Mouse (Mus musculus) adrenal gland, postnatal 14 days (tissue): ENCODE results near the gene Apol6. TPM values are rescaled to one million over a fixed set of nuclear protein-coding genes. Genes with fewer than 3 reads are reported as not detected.

Experiments
- DNase-seq: peaks from one replicate; pipeline ENCODE4 v3.0.0; 2021; ENCODE audit warnings: mixed read lengths
- long read RNA-seq, 2 experiments: library from polyadenylated mRNA; stranded (forward); transcript quantifications; one replicate each; pipeline ENCODE4 v2.0.0; 2021
- total RNA-seq: library from RNA; stranded (reverse); gene quantifications from 2 replicates; pipeline ENCODE4 v1.2.3, GENCODE M21; 2021

Gene Apol6
- 24.3 and 26.2 TPM in 2 replicates for total RNA-seq
- long read RNA-seq, experiment 1, partial matches to known transcripts, result 0 of 5 reads
- long read RNA-seq, experiment 1, other reads (novel, unspliced or antisense), result 4 of 5 reads
- long read RNA-seq, experiment 2, partial matches to known transcripts, result 5 of 19 reads
- long read RNA-seq, experiment 2, other reads (novel, unspliced or antisense), result 13 of 19 reads

DNA sequence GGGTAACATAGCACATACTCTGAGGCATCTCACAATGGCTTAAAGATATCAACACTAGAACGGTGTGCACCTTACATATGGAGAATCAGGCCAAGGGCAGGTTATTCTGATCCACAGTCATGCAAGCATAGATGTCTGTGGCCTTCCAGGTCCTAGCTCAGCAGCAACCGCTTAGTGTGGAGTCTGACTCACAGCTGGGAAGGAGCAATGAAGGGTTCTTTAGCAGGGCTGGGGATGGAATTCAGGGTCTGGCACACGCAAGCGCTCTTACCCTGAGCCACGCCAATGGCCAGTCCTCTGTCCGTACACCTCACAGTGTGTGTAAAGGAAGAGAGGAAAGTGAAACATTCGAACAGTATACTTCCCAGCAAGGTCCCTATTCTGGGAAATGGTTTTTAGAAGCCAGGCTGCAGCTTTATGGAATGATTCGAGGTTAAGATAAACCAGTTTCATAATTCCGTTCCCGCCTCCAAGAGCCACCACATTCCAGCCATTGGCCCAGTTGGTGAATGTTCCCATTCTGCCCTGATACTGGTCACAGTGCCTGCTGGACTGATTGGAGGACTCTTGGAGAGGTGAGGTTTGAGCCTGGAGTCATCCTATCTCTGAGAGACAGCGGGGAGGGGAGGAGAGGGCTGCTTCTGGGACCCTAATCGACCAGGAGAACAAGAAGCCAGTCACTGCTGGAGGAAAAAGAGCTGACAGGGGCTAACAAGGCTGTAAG, at the start of gene Apol6:
Apol6 (plus strand) TSS at position 133 of the 724 bp plus-strand sequence.
- DNase-seq, result peak; percentile 47

DNA sequence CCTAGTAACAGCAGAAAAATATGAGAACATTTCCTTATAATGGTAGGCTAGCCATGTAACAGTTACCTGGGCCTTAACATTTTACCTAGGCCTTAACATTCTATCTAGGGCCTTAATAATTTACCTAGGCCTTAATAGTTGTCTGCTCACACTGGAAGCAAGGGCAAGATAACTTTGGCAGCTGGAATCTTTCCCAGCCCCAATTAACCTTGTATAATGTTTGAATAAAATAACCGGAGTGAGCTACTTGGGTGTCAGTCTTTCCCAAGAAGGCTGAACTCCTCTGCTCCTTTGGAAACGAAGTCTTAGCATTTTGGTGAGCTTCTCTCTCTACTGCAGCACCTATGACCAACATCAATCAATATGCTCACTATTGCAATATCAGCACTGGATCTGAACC, 46.5 kb upstream of the Apol6 start:
- DNase-seq, result no peak

DNA sequence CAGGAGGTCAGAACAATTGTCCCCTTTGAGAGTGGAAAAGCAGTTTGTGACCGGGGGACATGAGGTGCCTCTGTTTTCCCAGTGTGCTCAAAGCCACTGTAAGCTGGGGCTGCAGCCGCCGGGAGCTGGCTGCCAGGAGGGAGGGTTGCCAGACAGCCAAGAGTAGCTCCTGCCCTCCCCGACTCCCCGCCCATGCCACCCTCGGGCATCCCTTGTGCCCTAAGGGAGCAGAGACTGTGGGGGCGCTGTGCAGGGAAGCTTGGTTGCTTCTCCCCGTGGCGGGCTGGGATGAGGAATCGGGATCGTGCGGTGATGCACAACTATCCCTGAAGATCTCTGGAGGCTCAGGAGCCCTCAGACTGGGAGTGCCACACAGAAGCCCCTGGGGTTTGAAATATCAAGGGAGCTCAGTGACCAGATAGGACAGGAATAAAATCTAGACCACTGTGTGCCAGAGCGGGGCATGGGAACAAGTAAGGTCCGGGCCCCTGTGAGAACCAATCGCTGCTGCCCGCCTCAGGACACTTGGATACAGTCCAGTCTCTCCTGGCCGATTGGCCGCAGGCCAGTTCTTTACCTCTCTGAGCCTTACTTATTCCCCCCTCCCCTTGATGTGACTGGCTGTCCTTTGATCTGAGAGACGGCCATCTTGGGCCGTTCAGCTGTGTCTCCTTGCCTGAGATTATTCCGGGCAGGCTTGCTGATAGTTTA, 45.5 kb upstream of the Apol6 start:
- DNase-seq, result peak; percentile 77

DNA sequence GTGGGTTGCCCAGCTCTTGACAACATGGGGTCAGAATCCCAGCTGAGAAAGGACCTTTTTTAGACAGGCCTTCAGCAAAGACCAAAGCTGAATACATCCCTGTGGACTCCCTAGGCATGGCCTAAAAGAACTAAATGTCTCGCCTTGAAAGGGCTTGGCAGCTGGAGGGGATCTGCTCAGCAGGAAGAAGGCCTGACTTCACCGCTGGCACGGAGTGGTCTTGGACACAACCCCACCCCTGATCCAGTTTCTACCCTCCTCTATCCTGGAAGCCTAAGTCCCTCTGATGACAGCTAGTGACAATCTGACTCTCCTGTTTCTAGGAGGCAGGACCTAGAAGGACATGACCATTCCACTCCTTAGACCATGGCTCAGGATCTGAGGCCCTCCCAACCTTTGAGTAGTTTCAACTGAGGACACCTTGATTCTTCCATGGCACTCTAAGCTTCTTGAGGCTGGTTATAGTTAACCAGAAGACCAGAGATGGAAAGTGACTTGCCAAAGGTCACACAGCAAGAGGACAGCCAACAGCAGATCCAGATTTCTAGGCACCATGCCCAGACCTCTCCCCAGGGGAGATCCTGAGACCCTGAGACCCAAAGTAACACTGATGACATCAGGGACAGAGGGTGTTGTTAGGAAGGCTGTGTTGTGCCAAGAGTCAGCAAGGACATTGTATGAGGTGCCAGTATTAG, 41.2 kb upstream of the Apol6 start:
- DNase-seq, result peak; percentile 50

DNA sequence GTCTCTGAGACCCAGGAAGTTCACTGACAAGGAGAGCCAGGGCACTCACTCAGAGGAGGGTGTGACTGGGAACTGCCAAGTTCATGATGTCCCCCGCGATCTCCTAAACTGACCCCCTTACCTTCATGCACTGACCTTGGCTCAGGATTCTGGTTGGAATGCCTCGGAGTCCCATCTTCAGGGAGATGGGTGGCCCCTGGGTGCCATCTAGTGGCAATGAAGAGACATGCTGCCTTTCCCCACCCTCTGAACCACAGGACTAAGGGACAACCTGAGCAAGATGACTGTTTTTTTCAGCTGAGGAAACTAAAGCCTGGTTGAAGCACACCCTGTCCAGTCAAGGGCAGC, 40.7 kb upstream of the Apol6 start:
- DNase-seq, result peak; percentile 81

DNA sequence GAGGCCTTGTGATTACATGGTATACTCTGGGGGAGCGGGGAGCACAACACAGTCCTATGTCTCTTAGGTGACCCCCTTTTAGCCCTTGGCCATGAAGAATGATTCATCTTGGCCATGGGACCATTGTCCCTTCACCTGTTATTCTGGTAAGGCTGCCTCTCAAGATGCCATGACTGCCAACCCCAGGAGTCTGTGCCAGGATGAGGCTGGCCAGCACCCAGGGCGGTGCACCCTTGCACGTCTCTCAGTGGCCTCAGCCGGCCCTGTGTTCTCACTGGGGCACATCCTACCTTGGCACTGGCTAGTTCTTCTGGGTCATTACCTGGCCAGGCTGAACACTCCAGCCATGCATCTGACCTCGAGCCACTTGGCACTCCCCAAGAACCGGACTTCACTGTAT, 35.7 kb upstream of the Apol6 start:
- DNase-seq, result peak; percentile 71

DNA sequence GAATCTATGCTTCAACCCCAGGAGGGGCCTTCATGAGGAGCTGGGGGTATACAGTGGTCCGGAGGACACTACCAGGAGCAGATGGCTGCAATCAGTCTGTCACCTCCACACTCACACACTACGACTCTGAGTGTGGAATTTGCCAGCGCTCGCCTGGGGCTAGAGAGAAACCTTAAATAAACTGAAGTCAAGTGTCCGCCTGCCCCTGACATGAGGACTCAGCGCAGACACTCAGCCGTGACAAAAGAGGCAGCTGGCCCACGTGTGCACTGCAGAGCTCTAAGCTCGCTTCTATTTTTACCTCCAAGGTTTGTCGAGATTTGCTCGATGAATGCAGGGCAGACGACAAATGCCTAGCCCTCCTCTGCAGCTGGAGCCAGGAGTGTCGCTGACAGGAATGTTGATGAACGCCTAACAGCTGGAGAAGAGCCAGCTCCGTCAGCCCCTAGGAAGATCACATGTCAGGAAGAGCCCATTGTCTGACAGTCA, 30.7 kb upstream of the Apol6 start:
- DNase-seq, result peak; percentile 63

DNA sequence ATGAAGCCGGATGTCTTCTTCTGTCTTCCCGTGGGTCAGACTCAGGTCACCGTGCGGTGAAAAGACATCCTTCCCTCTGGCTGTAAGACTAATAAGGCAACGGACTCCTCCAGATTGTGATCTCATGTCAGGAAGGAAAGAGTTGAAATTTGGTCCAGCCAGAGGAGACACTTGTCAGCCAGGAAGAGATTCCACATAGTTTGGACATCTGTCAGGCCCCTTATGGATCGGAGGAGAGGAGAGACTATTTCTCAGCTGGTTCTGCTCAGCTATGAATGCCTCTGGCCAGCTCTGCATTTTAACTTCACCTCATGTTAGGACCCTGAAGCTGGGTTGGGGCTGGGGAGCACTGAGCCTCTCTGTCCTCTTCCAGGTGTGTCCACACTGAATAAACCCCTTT, 30.1 kb upstream of the Apol6 start:
- DNase-seq, result no peak

DNA sequence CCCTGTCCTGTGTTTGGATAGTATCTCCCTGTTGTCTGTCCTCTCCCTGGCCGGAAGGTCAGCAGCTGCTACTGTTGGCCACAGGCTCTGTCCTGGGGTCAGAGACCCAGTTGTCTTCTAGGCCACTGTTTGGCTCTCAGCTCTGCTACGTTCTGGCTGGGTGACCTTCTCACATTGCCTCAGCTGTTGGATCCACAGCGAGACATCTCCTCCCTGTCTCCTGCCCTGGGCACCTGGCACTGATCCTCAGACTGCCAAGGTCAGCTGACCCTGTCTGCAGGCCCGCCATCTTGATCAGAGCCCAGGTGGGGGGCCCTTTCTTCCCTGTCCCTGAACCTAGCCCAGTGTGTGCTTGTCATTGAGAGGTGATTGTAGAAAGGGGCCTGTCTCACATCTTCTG, 29.5 kb upstream of the Apol6 start:
- DNase-seq, result peak; percentile 29

DNA sequence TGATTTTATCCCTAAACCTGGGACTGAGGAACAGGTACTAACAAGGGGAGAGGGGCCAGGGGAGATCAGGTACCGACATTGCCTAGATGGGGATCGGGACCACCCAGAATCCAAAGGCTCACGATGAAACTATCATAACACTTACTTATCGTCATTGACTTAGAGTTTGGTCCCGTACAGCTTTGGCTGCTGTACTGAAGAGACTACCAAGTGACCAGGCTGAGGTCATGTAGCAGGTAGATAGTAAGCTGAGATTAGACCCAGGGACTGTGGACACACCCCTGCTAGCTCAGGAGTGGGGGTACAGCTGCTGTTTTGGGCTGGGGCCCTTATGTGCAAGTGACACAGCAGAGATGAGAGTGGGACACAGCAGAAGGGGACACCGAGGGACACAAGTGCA, 28.0 kb upstream of the Apol6 start:
- no peak for DNase-seq

DNA sequence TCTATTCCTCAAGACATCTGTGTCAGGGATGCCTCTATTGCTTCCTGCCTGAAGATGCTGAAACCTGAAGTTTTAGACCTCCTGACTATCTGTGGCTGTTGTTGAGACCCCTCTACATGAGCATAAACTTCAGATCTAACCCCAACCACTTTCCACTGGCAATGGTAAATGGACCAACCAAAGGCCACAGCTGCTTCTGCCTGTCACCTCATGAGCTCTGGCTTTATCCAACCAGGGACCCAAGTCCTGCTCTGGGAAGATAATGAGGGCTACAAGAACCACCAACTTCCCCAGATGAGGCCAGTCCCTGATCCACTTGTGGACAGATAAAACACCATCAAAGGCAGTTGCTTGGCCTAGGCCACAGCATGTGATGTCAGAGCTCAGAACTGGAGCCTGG, 26.6 kb upstream of the Apol6 start:
- no peak for DNase-seq

DNA sequence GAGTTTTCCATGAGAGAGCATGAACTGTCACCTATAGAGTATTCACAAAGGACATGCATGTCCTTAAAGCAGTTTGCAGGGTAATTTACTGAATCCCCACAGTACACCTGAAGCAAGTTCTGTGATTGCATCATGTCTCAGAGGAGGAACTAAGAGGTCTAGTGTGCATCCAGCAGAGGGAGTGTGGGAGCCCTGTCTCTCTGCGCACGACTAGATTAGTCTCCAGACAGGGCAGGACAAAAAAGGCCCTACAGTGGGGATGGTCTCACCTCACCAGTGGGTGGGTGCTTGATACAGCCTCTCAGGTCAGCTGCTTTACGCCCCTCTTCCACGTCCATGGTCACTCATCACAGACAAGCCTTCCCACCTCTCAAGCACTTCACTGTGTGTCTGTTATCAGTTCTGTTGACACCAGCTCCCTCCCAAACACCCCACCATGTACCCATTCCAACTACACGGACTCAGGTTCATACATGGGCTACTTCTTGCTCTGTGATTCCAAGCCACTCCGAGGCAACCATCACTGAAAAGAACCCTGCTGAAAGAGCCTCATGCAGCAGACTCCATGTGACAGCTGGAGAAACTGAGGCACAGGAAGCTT, 25.7 kb upstream of the Apol6 start:
- peak; percentile 53 for DNase-seq

DNA sequence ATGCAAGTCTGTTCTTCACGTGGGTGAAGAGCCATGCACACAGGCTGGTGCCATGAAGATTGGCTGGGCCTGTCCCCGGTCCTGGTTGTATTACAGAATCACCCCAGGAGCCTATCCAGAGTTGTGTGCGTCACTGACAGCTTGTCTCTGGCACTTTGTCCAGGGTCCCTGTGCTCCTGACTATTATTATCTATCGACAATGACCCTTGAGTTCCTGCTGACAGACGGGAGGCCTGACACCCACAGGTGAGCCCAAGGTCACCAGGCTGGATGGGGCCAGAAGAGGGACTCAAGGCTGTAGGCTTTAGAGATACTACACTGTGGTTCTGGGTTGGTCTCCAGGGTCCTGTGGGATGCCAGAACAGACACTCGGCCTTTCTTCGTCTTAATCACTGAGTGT, 25.0 kb upstream of the Apol6 start:
- DNase-seq, result peak; percentile 6

DNA sequence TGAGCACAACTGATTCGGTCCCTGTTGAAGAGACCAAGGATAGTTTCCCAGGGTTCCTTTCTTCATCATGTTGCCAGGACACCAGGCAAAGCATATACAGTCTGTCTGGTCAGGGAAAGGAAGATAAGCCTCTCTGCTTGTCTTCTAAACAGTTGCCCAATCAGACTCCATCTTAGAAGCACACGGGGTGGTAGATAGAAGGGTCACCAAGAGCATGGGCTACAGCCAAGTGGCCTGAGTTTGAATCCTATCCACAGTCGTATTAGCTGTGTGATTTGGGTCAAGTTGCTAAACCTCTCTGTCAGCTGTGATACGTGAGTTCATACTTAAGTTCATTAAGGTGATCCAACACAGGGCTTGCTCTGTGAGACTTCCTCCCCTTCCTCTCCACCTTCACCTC, 24.4 kb upstream of the Apol6 start:
- no peak for DNase-seq

DNA sequence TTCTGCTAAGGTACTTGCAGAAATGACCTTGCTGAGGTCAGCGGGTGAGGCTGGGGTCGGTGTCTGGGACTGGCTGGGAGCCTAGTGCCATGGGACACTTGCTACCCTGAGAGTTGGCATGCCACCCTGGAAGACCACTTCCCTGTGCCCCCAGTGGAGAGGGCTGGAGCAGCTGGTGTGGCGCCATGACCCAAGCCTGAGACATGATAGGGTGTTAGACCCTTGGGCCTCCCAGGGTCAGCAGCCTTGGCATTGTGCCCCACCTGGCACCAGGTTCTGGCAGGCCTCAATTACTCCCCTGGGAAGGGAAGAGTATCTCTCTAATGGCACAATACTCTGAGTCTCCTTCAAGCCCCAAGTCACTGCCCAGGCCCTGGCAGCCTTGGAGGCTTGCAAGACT, 23.5 kb upstream of the Apol6 start:
- peak; percentile 56 for DNase-seq

DNA sequence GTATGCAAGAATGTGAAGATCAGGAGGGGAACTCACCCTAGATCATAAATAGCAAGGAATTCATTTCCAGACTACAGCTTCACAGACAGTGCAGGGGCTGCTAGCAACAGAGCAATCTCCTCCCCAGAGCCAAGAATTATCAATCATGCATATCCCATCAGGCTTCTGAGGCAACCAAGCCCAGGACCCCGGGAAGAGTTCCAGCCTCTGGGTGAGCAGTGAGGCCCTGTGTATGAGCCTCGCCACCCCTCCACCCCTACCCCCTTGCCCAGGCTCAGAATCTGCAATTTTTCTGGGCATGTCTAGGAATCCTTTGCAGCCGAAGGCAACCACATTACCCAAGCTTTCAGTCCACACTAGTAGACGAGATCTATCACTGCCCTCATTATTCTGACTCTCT, 22.7 kb upstream of the Apol6 start:
- DNase-seq, result peak; percentile 1

DNA sequence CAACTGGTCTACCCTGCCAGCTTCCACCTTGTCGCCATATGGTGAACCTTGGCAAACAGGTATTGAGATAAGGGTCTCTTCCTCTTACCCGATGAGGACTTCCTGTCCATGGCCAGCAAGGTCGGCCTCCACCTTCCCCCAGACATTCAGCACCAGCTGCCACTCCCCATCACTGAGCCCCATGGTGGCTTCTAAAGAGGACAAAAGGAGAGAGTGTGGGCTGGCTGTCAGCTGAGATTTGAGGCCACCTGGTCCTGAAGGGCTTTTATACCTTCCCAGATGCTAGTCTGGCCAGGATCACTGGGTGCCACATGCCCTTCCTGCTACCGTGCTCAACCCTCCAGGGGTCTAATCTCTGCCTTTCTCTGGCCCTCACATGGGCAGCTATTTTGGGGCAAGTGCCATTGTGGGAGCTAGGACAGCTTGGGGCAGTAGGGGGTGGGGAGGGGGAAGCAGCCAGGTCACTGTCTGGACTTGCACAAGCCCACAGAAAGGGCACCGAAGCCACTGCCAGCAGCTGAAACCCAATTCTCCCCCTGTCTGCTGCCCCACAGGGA, 22.1 kb upstream of the Apol6 start:
- DNase-seq, result no peak

DNA sequence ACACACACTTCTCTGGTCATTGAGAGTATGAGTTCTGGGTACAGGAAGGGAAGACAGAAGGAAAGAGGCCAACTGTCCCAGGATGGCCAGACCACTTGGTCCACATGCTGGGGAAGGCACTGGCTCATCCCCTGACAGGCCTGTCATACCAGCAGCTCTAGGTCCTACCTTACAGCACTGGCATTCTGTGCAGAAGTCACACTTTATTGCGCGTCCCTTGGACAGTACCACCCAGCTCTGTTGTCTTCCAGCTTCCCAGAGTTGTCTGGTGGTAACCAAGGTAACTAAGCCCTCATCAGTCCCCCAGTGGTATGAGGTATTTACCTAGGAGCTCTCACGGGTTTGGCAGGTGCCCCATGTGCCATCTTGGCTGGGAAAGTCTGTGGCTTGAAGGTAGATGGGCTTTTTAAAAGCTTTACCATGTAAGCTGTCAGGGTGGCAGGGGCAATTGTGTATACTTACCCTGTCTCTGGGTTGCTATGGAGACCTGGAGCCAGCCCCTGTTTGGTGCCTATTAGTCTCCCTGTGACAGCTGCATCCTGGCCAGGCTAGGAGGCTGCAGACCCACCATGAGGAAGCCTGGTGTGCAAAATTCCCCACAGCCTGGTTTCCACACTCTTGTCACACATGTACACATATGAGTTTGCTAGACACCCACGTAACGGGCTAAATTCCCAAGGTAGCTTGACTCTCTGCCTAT, 18.5 kb upstream of the Apol6 start:
- DNase-seq, result peak; percentile 1

DNA sequence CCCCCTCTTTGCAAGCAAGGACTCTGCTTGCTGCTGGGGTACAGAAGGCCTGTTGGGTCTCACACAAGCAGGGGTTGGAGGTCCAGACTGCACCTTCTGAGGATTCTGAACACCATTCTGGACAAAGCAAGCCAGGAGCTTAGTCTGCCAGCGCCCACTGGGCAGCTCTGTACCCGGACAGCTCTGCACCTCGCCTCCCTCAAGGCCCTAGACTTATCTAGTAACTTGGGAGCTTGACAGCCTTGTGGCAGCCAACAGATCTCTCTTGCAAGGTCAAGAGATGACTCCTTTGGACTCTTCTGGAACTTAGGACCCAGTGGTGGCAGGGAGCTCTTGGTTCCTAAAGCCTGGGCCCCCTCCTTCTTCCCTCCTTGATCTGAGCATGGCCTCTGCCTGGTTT, 17.4 kb upstream of the Apol6 start:
- DNase-seq, result peak; percentile 47

DNA sequence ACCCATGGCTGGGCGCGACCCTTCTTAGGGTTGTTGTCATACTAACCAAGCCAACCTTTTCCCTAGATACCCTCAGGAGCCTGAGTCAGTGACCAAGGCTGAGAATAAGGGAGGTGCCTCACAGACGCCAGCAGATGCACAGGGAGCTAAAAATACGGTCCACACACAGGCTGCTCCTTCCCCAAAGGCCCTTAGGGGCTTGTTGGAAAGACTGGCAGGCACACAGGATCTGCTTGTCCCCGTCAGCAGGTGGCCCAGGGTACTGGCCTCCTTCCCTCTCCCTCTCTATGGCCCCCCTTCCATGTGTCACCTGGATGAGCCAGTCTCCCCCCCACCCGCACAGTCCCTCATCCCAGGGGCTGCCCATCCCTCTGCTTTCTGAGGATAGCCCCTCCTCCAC, 16.9 kb upstream of the Apol6 start:
- peak; percentile 11 for DNase-seq

DNA sequence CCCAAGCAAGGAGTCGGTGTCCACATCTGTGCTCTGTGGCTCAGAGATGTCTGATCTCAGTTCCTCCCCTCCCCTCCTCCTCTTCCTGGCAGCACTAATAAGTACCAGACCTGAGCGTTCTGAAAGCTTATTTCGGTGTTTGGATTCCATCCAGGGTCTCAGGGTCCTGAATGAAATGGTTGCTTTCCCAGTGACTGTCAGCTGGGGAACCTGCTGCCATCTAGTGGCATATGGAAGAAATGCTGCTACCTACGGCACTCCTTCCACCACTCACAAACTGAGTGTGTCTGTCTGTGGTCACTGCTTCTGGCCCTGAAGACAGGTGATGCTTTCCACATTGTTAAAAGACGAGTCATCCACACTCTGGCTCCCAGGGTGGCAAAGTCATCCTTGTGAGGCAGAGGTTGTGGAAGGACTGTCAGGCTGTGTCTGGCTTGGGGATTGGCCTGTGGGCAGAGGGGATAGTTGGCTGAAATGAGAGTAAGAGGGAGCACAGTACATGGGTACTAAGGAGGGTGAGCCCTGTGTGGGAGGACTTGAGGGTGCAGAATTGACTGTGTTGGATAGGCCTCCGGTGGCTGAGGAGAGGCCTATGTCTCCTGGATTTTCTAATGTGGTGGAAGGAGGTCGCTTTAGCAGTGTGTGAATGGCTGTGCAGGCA, 15.1 kb upstream of the Apol6 start:
- peak; percentile 72 for DNase-seq
